Mouse (Mus musculus): ENCODE data around the gene Psap. TPM values are rescaled to one million over a fixed set of nuclear protein-coding genes. Genes with fewer than 3 reads are reported as not detected.

Gene Psap
- 420 and 485 TPM in 2 replicates for polyA plus RNA-seq (2012; rRNA removed; ENCODE audit: low replicate concordance)

DNA sequence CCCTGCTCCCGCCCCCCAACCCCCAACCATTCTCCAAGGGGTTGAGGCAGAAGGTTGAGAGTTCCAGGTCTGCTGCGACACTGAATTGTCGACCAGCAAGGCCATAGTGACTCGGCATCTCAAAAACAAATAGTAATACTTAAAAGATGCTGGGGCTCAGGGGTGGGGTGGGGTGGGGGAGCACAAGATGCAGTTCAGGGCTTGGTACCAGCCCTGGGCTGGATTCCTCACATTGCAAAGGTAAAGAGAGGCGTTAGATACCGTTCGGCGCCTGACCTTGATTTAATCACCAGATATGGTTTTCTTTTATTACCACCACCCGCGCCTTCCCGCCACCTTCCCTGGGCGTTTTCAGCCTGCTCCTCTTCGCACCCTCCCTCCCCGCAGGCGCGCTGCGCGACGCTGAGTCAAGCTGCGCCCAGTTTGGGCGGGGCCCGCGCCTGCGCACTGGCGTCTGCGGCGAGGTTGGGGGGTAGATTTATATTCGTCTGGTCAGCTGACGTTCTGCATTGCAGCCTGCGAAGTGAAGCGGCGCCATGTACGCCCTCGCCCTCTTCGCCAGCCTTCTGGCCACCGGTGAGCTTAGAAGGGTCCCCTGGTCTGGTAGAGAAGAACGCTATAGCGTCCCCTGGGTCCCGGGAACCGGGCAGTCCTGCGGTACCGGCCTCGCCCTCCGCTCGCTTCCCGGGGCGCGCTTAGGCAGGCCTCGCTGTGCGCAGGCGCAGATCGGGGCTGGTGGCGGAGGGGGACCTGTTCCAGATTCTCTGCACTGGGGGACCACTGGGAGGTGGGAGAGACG lies at the start of gene Psap:
Gene Psap (plus strand): TSS at position 421 of the 799 bp plus-strand sequence.

DNA sequence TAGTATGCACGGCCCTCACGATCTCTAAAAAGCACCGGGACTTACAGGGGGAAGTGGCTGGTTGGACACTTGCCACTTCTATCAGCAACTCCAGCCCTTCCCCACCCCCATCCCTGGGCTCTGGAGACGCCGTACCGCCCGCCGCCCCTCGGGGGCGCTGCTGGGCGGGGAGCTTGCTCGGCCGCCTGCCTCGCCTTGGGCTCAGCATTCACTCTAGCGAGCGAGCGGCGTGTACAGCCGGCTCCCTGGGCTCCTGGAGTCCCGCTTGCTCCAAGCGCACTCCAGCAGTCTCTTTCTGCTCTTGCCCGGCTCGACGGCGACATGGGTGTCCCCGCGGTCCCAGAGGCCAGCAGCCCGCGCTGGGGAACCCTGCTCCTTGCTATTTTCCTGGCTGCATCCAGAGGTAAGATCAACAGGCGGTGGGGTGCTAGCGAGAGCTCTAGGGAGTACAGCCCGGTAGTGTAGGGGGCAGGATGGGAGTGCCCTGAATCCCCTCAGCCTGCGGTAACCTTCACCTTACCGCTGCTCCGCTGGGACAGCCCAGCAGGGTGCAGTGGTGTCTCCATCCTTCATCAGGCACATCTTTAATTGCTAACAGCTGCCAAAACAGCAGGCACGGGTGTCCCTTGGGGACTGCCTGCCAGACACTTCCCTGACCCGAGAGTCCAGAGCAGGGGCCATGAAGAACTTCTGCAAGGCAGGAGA lies 69.4 kb downstream of the Psap start, which contains the start of gene Vsir:
Gene Vsir (plus strand): TSS at position 151 of the 705 bp plus-strand sequence.

Other genes starting within 250 kb of the Psap start
- 2.3 and 3.2 TPM in 2 replicates for gene Spock2, start 171.4 kb upstream of the Psap start, polyA plus RNA-seq (2012; rRNA removed; ENCODE audit: low replicate concordance)
- 0.16 and 0.90 TPM in 2 replicates for gene Chst3, start 58.4 kb upstream of the Psap start, polyA plus RNA-seq (2012; rRNA removed; ENCODE audit: low replicate concordance)
- 21.3 and 24.0 TPM in 2 replicates for gene Vsir, start 69.2 kb downstream of the Psap start, polyA plus RNA-seq (2012; rRNA removed; ENCODE audit: low replicate concordance)
- 0.26 and 0.72 TPM in 2 replicates for gene Gm17455, start 122.1 kb downstream of the Psap start, polyA plus RNA-seq (2012; rRNA removed; ENCODE audit: low replicate concordance)